Mouse (Mus musculus) fat pad, adult 2 months (tissue): ENCODE results near the gene A430078G23Rik.
"Not testable (repeated sequence)": the region's sequence is repeated elsewhere in the genome, so short reads cannot be mapped to it uniquely, and the experiment has no call there.

ENCODE experiments used
- DNase-seq: peaks from one replicate; pipeline ENCODE4 v3.0.0-alpha.2; 2011; ENCODE audit warnings: low read depth, low spot score; ENCODE audit errors: extremely low read depth

The A430078G23Rik gene

DNA sequence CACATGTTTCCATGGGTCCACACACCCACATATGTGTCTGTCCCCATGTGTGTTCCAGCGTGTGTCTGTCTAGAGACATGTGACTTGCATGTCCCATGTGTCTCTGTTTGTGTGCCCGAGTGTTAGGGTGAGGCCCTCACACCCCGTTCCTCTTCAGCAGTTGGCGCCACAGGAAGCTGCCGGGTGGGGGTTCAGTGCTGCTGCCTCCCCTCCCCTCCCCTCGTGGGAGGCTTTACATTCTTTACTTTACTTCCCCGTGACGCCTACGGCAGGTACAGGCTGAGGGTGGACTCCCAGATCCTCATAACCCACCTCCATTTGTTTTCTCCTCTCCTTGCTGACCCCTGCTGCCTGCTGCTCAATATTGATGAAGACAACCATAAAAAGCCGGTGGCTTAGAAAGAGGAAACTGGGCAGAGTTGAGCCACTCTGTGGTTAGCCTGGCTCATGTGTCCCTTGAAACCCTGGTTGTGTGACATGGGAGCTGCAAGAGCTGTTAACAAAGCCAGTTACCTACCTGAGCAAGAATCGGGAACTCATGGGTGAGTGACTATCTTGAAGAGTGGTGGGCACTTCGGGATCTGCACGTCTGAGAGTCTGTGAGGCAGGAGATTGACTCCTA lies at the start of gene A430078G23Rik:
Gene A430078G23Rik (plus strand): TSS at position 227 of the 622 bp plus-strand sequence.
- DNase-seq = no peak

DNA sequence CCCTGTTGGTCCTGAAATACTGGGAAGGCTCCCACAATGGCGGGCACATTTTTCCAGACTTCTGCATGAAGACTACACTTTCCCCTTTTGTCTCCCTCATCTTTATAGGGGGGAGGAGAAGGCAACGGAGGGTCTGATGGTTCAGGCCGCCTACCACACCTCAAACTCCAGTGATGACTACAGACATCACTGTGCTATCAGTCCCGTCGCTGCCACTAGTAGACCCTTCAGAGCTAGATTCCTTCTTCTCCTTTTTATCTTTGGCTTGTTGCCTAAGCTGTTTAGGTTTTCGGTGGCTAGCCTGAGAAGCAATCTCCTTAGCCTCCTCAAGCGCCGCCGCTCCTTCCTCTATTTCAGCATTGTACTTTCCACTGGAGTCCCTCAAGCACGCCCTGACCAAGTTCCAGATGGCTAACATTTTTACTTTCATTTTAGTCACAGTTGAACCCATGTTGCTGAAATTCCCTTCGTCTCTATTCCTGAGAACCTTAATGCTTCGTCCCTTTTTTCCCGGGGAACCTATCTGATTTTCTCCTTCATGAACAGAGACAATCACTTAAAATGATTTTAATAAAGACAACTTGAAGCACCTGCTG lies 44.9 kb upstream of the A430078G23Rik start:
- not testable (repeated sequence) for DNase-seq

DNA sequence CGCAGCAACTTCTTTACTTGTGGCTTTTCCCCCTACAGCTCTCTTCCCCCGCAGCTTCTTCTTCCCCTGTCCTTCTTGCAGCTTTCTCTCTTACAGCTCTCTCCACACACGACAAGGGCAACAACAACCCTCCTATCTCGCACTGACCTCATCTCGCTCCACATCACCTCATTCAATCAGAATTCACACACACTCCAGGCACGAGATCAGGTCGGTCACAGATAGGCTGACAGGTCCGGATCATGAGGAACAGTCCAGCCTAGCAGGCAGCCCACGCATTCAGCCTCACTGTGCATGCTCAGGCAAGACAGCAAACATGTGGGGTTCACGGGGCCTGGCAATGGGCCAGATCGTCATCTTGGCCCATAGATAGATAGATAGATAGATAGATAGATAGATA lies 43.6 kb upstream of the A430078G23Rik start:
- no peak for DNase-seq

GRCm38 (mm10) chr8:3311482-3311881 lies 41.7 kb upstream of the A430078G23Rik start:
- DNase-seq = no peak

DNA sequence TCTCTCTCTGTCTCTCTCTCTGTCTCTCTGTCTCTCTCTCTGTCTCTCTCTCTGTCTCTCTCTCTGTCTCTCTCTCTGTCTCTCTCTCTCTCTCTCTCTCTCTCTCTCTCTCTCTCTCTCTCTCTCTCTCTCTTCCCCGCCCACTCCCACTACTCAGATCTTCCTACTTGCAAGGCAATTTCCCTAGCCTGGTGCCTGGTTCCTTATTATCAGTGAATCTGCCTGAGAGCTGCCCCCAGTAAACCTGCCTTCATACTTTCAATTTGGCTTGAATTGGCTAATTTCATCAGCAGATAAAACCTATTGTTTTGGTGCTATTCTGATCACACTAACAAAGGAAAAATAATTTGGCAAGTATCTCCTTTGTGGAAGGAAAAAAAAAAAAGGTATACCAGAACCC lies 39.8 kb upstream of the A430078G23Rik start:
- DNase-seq = not testable (repeated sequence)

- no peak for DNase-seq
Measured at GRCm38 (mm10) chr8:3313843-3314242, 39.4 kb upstream of the A430078G23Rik start.

- no peak for DNase-seq
Measured at GRCm38 (mm10) chr8:3314345-3314744, 38.9 kb upstream of the A430078G23Rik start.

- DNase-seq = no peak
Measured at GRCm38 (mm10) chr8:3316585-3316984, 36.6 kb upstream of the A430078G23Rik start.

- DNase-seq = not testable (repeated sequence)
Measured at GRCm38 (mm10) chr8:3319267-3319666, 33.9 kb upstream of the A430078G23Rik start.

DNA sequence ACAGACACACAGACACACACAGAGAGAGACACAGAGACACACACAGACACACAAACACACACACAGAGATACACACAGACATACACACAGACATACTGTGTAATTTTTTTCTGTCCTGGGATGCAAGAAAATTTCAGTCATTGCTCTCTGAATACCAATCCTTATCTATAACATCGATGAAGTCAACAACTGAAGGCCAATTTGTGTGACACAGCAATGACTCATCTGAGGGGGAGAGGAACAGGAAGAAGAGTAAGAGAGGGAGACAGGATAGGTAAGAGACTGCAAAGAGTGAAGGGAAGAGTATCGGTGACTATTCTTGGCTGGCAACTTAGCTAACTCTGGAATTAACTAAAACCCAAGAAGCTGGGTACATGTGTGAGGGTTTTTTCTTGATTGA lies 29.0 kb upstream of the A430078G23Rik start:
- no peak for DNase-seq

DNA sequence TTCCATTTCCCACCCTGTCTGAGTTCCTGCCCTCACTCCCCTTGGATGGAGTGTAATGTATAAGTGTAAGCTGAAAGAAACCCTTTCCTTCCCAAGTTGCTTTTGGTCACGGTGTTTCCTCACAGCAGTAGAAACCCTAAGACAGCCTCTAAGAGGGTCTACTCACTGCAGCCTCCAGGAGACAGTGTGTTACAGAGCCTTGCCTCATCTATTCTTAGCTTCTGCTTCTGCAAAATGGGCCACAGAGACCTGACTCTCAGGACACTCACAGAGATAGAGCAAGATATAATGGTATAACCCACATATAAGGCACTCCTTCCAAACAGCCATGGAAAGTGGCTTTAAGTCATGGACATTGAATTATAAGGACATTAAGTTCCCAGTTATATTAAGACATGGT lies 26.2 kb upstream of the A430078G23Rik start:
- no peak for DNase-seq

- DNase-seq = no peak
Measured at GRCm38 (mm10) chr8:3327538-3328245, 25.5 kb upstream of the A430078G23Rik start.

GRCm38 (mm10) chr8:3330662-3331061 lies 22.6 kb upstream of the A430078G23Rik start:
- DNase-seq = no peak

GRCm38 (mm10) chr8:3331692-3332091 lies 21.5 kb upstream of the A430078G23Rik start:
- DNase-seq = no peak

GRCm38 (mm10) chr8:3335881-3336280 lies 17.3 kb upstream of the A430078G23Rik start:
- no peak for DNase-seq

DNA sequence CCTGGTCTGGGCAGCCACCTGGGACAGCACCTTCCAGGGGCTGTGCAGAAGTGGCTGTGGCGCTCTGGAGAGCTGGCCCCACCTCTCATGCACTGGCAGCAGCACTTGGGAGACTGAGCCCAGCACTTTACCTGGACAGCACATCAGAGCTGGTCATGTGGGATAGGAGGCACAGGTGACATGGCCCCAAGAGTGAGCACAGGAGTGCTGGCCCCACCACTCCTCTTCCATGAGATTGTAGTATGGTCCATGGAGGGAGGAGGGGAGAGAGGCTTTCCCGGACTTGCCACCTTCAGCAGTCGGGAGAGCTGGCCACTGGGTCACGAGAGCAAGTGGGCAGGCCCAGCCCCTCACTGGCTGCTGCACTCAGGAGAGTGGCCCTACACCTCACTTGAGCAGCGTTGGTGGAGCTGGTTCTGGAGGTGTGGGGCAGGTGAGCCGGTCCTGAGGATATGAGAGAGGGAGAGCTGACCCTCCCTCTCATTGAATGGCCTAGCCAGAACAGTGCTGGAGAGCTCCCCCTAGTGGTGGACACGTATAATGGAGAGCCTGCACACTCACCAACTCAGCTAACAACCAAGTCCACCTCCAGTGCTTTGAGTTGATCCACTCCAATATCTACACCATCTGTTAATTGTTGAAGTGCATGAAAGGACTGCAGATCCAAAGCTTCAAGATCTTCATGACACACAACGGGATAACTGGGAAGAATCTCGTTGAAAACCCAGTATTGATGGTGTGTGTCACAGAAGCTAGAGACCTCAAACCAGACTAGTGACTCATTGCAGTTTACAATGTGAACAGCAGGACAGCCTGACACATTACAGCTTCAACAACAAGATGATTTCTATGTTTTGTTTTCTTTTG lies 16.3 kb upstream of the A430078G23Rik start:
- DNase-seq = no peak

DNA sequence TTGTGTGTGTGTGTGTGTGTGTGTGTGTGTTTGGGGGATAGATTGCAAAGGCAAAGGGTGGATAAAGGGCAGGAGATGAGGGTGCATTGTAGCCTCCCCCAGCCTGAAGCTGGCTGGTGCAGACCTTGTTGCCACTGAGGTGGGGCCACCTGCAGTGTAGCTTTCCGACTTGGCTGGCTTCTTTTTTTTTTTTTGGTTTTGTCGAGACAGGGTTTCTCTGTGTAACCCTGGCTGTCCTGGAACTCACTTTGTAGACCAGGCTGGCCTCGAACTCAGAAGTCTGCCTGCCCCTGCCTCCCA lies 15.7 kb upstream of the A430078G23Rik start:
- DNase-seq = not testable (repeated sequence)

DNA sequence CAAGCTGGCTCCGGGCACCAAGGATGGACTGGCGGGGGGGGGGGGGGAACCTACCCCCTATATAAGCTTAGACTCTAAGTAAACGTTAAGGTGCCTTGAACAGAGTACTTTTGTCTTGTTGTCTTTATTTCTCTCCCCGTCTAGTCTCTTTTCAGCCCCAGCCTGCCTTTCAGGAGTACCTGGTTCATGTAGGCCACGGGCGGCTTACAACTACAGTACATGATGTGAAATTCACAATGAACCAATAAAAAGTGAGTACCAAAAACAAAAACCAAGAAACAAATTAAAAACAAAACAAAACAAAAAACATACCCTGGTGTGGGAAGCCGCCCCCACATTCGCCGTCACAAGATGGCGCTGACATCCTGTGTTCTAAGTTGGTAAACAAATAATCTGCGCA lies 15.2 kb upstream of the A430078G23Rik start:
- DNase-seq = no peak

DNA sequence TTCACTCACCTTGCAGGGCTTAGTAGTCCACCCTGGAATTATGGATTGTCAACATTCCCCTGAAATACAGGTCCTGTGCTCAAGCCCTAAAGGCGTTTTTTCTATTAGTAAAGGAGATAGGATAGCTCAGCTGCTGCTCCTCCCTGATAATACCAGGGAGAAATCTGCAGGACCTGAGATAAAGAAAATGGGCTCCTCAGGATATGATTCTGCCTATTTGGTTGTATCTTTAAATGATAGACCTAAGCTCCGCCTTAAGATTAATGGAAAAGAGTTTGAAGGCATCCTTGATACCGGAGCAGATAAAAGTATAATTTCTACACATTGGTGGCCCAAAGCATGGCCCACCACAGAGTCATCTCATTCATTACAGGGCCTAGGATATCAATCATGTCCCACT lies 12.5 kb upstream of the A430078G23Rik start:
- DNase-seq = not testable (repeated sequence)

- DNase-seq = no peak
Measured at GRCm38 (mm10) chr8:3345337-3345736, 7.9 kb upstream of the A430078G23Rik start.

- DNase-seq = no peak
Measured at GRCm38 (mm10) chr8:3346691-3347413, 6.4 kb upstream of the A430078G23Rik start.
